Mouse (Mus musculus) kidney, embryonic 16.5 days (tissue): Measurements from ENCODE around the gene Plagl2. TPM values are rescaled to one million over a fixed set of nuclear protein-coding genes. Genes with fewer than 3 reads are reported as not detected.

Experiments used
- ATAC-seq: fragments of 200-750 bp; cut with Nextera tagmentation; 2 replicates; pipeline ENCODE4 v1.8.0; 2017; ENCODE audit warnings: moderate TSS enrichment; ENCODE audit not compliant: low FRiP score, low TSS enrichment
- H3K27ac ChIP-seq: fragments of 300-500 bp; sonication (generic); 2 replicates; pipeline ENCODE4 v1.5.1; 2014; ENCODE audit warnings: low read length
- H3K27me3 ChIP-seq: fragments of 300-500 bp; sonication (generic); 2 replicates; pipeline ENCODE4 v1.6.1; 2014; ENCODE audit warnings: low read length, control low read depth, mixed read lengths; ENCODE audit not compliant: insufficient read depth
- H3K36me3 ChIP-seq: fragments of 300-500 bp; sonication (generic); 2 replicates; pipeline ENCODE4 v1.6.1; 2014; ENCODE audit warnings: low read length, control low read depth, mixed read lengths; ENCODE audit not compliant: insufficient read depth
- H3K4me1 ChIP-seq: fragments of 300-500 bp; sonication (generic); 2 replicates; pipeline ENCODE4 v1.6.1; 2014; ENCODE audit warnings: low read length, control low read depth, mixed read lengths; ENCODE audit not compliant: insufficient read depth
- H3K4me2 ChIP-seq: fragments of 300-500 bp; sonication (generic); replicated peaks from 2 replicates; pipeline ENCODE4 v1.6.1; 2014; ENCODE audit warnings: low read depth, low read length
- H3K4me3 ChIP-seq: fragments of 300-500 bp; sonication (generic); 2 replicates; pipeline ENCODE4 v1.5.1; 2014; ENCODE audit warnings: mild to moderate bottlenecking, low read length
- H3K9ac ChIP-seq: fragments of 300-500 bp; sonication (generic); replicated peaks from 2 replicates; pipeline ENCODE4 v1.6.1; 2014; ENCODE audit warnings: low read length
- H3K9me3 ChIP-seq: fragments of 300-500 bp; sonication (generic); 2 replicates; pipeline ENCODE4 v1.6.1; 2016; ENCODE audit warnings: low read length, control low read depth
- WGBS: fragments of 180-500 bp; shearing (Covaris S2); extraction: QIAGEN DNeasy Blood & Tissue Kit; methylation state at CpG from one replicate; pipeline ENCODE4 v1.1.7; 2014; 5-methylcytosine and 5-hydroxymethylcytosine counted together
- polyA plus RNA-seq: library from polyadenylated mRNA; unstranded; fragments of >200 nt; fragmentation: Nextera tagmentation; extraction: Ambion mirVana; gene quantifications from 2 replicates; pipeline ENCODE4 v1.2.1, GENCODE M21; 2015

Gene Plagl2
- polyA plus RNA-seq, 1 experiment from 2014 or later = 14.0 TPM

- no peaks in the 10 kb centered on the region for H3K4me1 ChIP-seq
- no peak overlapping the region for H3K4me3 ChIP-seq
- no peak overlapping the region for H3K27ac ChIP-seq
- 83% methylated on average over 2 of the region's 2 CpGs for WGBS
- no peak overlapping the region for H3K4me2 ChIP-seq
- H3K36me3 ChIP-seq = peaks cover 48% of the 10 kb centered on the region
- no peak overlapping the region for H3K9ac ChIP-seq
- H3K9me3 ChIP-seq = no peaks in the 10 kb centered on the region
- H3K27me3 ChIP-seq = no peaks in the 10 kb centered on the region
- ATAC-seq = no peak
These were observed 33.1 kb downstream of the Plagl2 start for GRCm38 (mm10) chr2:153208149-153208548.

GRCm38 (mm10) chr2:153202766-153203165 lies 38.5 kb downstream of the Plagl2 start:
- Histone ChIP-seq H3K4me3 (no peak overlapping the region), H3K9me3 (no peaks in the 10 kb centered on the region), H3K4me1 (no peaks in the 10 kb centered on the region), H3K27ac (no peak overlapping the region), H3K9ac (no peak overlapping the region), H3K4me2 (no peak overlapping the region), H3K27me3 (no peaks in the 10 kb centered on the region), H3K36me3 (peaks cover 58% of the 10 kb centered on the region)
- WGBS = 81% methylated on average over 1 of the region's 1 CpGs
- no peak for ATAC-seq

GRCm38 (mm10) chr2:153199114-153199513 lies 42.1 kb downstream of the Plagl2 start:
- H3K27ac ChIP-seq = no peak overlapping the region
- no peaks in the 10 kb centered on the region for H3K4me1 ChIP-seq
- peaks cover 57% of the 10 kb centered on the region for H3K36me3 ChIP-seq
- no peak overlapping the region for H3K9ac ChIP-seq
- H3K4me2 ChIP-seq = no peak overlapping the region
- no peaks in the 10 kb centered on the region for H3K27me3 ChIP-seq
- ATAC-seq = no peak
- no peaks in the 10 kb centered on the region for H3K9me3 ChIP-seq
- no peak overlapping the region for H3K4me3 ChIP-seq
- WGBS = 85% methylated on average over 2 of the region's 2 CpGs

- Histone ChIP-seq H3K27ac (no peak overlapping the region), H3K4me2 (no peak overlapping the region), H3K27me3 (no peaks in the 10 kb centered on the region), H3K9ac (no peak overlapping the region), H3K4me1 (no peaks in the 10 kb centered on the region), H3K4me3 (no peak overlapping the region), H3K36me3 (peaks cover 58% of the 10 kb centered on the region), H3K9me3 (no peaks in the 10 kb centered on the region)
- WGBS = 73% methylated on average over 5 of the region's 5 CpGs
- no peak; the same call in 1 of the 2 replicates for ATAC-seq
These were observed 42.7 kb downstream of the Plagl2 start for GRCm38 (mm10) chr2:153198485-153198884.

- no peak for ATAC-seq
- peaks cover 71% of the 10 kb centered on the region for H3K36me3 ChIP-seq
These were observed 47.0 kb downstream of the Plagl2 start for GRCm38 (mm10) chr2:153194255-153194654.

GRCm38 (mm10) chr2:153191242-153191641 lies 50.0 kb downstream of the Plagl2 start:
- Histone ChIP-seq H3K9me3 (no peaks in the 10 kb centered on the region), H3K36me3 (peaks cover 72% of the 10 kb centered on the region), H3K4me3 (no peak overlapping the region), H3K4me2 (no peak overlapping the region), H3K27ac (no peak overlapping the region), H3K27me3 (no peaks in the 10 kb centered on the region), H3K4me1 (no peaks in the 10 kb centered on the region), H3K9ac (no peak overlapping the region)
- 71% methylated on average over 2 of the region's 2 CpGs for WGBS
- no peak for ATAC-seq

More at GRCm38 (mm10) chr2:153194255-153194654, 47.0 kb downstream of the Plagl2 start:
- no peak overlapping the region for H3K4me3 ChIP-seq
- H3K4me1 ChIP-seq = no peaks in the 10 kb centered on the region
- H3K9me3 ChIP-seq = no peaks in the 10 kb centered on the region
- H3K9ac ChIP-seq = no peak overlapping the region
- WGBS = 97% methylated on average over 3 of the region's 3 CpGs
- H3K27ac ChIP-seq = no peak overlapping the region
- no peaks in the 10 kb centered on the region for H3K27me3 ChIP-seq
- H3K4me2 ChIP-seq = no peak overlapping the region

GRCm38 (mm10) chr2:153187848-153188247 lies 53.4 kb downstream of the Plagl2 start:
- WGBS = 70% methylated on average over 2 of the region's 2 CpGs
- H3K4me1 ChIP-seq = no peaks in the 10 kb centered on the region
- H3K27me3 ChIP-seq = no peaks in the 10 kb centered on the region
- H3K9me3 ChIP-seq = no peaks in the 10 kb centered on the region
- H3K4me3 ChIP-seq = no peak overlapping the region
- H3K9ac ChIP-seq = no peak overlapping the region
- no peak overlapping the region for H3K4me2 ChIP-seq
- peaks cover 67% of the 10 kb centered on the region for H3K36me3 ChIP-seq
- no peak overlapping the region for H3K27ac ChIP-seq
- no peak for ATAC-seq

- no peak for ATAC-seq
- H3K27me3 ChIP-seq = no peaks in the 10 kb centered on the region
- 39% methylated on average over 2 of the region's 2 CpGs for WGBS
- H3K4me2 ChIP-seq = no peak overlapping the region
- no peaks in the 10 kb centered on the region for H3K4me1 ChIP-seq
- peaks cover 64% of the 10 kb centered on the region for H3K36me3 ChIP-seq
- H3K4me3 ChIP-seq = no peak overlapping the region
- H3K27ac ChIP-seq = no peak overlapping the region
- H3K9ac ChIP-seq = no peak overlapping the region
- H3K9me3 ChIP-seq = no peaks in the 10 kb centered on the region
These were observed 55.0 kb downstream of the Plagl2 start for GRCm38 (mm10) chr2:153186176-153186591.

GRCm38 (mm10) chr2:153179961-153180360 lies 61.3 kb downstream of the Plagl2 start:
- Histone ChIP-seq H3K27ac (no peak overlapping the region), H3K4me2 (no peak overlapping the region), H3K36me3 (peaks cover 26% of the 10 kb centered on the region), H3K4me3 (no peak overlapping the region), H3K4me1 (peaks cover 10% of the 10 kb centered on the region), H3K27me3 (no peaks in the 10 kb centered on the region), H3K9ac (no peak overlapping the region), H3K9me3 (no peaks in the 10 kb centered on the region)
- no peak for ATAC-seq
- WGBS = 87% methylated on average over 3 of the region's 3 CpGs

- no peak overlapping the region for H3K27ac ChIP-seq
- H3K4me1 ChIP-seq = peaks cover 10% of the 10 kb centered on the region
- H3K27me3 ChIP-seq = no peaks in the 10 kb centered on the region
- 73% methylated on average over 10 of the region's 10 CpGs for WGBS
- H3K4me2 ChIP-seq = no peak overlapping the region
- H3K36me3 ChIP-seq = peaks cover 19% of the 10 kb centered on the region
- H3K9me3 ChIP-seq = no peaks in the 10 kb centered on the region
- H3K9ac ChIP-seq = no peak overlapping the region
- no peak for ATAC-seq
- no peak overlapping the region for H3K4me3 ChIP-seq
These were observed 61.9 kb downstream of the Plagl2 start for GRCm38 (mm10) chr2:153179126-153179860.
